Mouse (Mus musculus): Measurements from ENCODE around the gene Gabrr2. TPM values are rescaled to one million over a fixed set of nuclear protein-coding genes. Genes with fewer than 3 reads are reported as not detected.

Gene Gabrr2
- total RNA-seq, 2 experiments from 2014 or later: 0.32 to 0.72 TPM

- no peak for DNase-seq (ENCODE audit: low spot score in 2 of 2)
- no peak for TF ChIP-seq CTCF (conservative IDR thresholded peaks at IDR 0.05)
- peak overlapping the region; percentile 36; the same call in 1 of the 2 replicates for H3K27ac ChIP-seq
- H3K4me3 ChIP-seq: no peak overlapping the region
Observed at GRCm38 (mm10) chr4:33054426-33054825, 8.4 kb upstream of the Gabrr2 start.

- no peak overlapping the region for H3K4me3 ChIP-seq
- TF ChIP-seq CTCF (conservative IDR thresholded peaks at IDR 0.05): no peak
- H3K27ac ChIP-seq: no peak overlapping the region
- DNase-seq (ENCODE audit: low spot score in 2 of 2): no peak
Observed at GRCm38 (mm10) chr4:33056317-33056716, 6.5 kb upstream of the Gabrr2 start.

GRCm38 (mm10) chr4:33057890-33058687 lies 4.7 kb upstream of the Gabrr2 start:
- Histone ChIP-seq H3K4me3 (no peak overlapping the region), H3K27ac (peak overlapping the region; percentile 83)
- DNase-seq (ENCODE audit: low spot score in 2 of 2): peak; percentile 50 to 63
- TF ChIP-seq CTCF (conservative IDR thresholded peaks at IDR 0.05): no peak

- DNase-seq (ENCODE audit: low spot score in 2 of 2): no peak
- H3K4me3 ChIP-seq: no peak overlapping the region
- TF ChIP-seq CTCF (conservative IDR thresholded peaks at IDR 0.05): no peak
Observed at GRCm38 (mm10) chr4:33061158-33061557, 1.6 kb upstream of the Gabrr2 start.

GRCm38 (mm10) chr4:33064986-33065385 lies 2.2 kb downstream of the Gabrr2 start:
- H3K27ac ChIP-seq: no peak overlapping the region
- H3K4me3 ChIP-seq: no peak overlapping the region
- no peak for TF ChIP-seq CTCF (conservative IDR thresholded peaks at IDR 0.05)
- DNase-seq (ENCODE audit: low spot score in 2 of 2): no peak

More at GRCm38 (mm10) chr4:33061158-33061557, 1.6 kb upstream of the Gabrr2 start:
- no peak overlapping the region for H3K27ac ChIP-seq

GRCm38 (mm10) chr4:33066223-33066960 lies 3.6 kb downstream of the Gabrr2 start:
- no peak for DNase-seq (ENCODE audit: low spot score in 2 of 2)
- Histone ChIP-seq H3K27ac (no peak overlapping the region), H3K4me3 (no peak overlapping the region)
- no peak for TF ChIP-seq CTCF (conservative IDR thresholded peaks at IDR 0.05)

- Histone ChIP-seq H3K4me3 (no peak overlapping the region), H3K27ac (no peak overlapping the region)
- DNase-seq (ENCODE audit: low spot score in 2 of 2): no peak
- no peak for TF ChIP-seq CTCF (conservative IDR thresholded peaks at IDR 0.05)
Observed at GRCm38 (mm10) chr4:33067331-33067730, 4.5 kb downstream of the Gabrr2 start.

- no peak for TF ChIP-seq CTCF (conservative IDR thresholded peaks at IDR 0.05)
- Histone ChIP-seq H3K4me3 (no peak overlapping the region), H3K27ac (no peak overlapping the region)
- no peak for DNase-seq (ENCODE audit: low spot score in 2 of 2)
Observed at GRCm38 (mm10) chr4:33067826-33068225, 5.0 kb downstream of the Gabrr2 start.

GRCm38 (mm10) chr4:33068894-33069293 lies 6.1 kb downstream of the Gabrr2 start:
- Histone ChIP-seq H3K27ac (no peak overlapping the region), H3K4me3 (no peak overlapping the region)
- no peak for TF ChIP-seq CTCF (conservative IDR thresholded peaks at IDR 0.05)
- DNase-seq (ENCODE audit: low spot score in 2 of 2): peak; percentile 47 to 63

GRCm38 (mm10) chr4:33070326-33070725 lies 7.5 kb downstream of the Gabrr2 start:
- no peak for DNase-seq (ENCODE audit: low spot score in 2 of 2)
- no peak overlapping the region for H3K4me3 ChIP-seq
- no peak for TF ChIP-seq CTCF (conservative IDR thresholded peaks at IDR 0.05)

GRCm38 (mm10) chr4:33071337-33071736 lies 8.5 kb downstream of the Gabrr2 start:
- DNase-seq (ENCODE audit: low spot score in 2 of 2): no peak
- H3K4me3 ChIP-seq: no peak overlapping the region
- H3K27ac ChIP-seq: no peak overlapping the region
- no peak for TF ChIP-seq CTCF (conservative IDR thresholded peaks at IDR 0.05)

More at GRCm38 (mm10) chr4:33070326-33070725, 7.5 kb downstream of the Gabrr2 start:
- H3K27ac ChIP-seq: no peak overlapping the region

- TF ChIP-seq CTCF (conservative IDR thresholded peaks at IDR 0.05): no peak
- no peak overlapping the region for H3K4me3 ChIP-seq
- H3K27ac ChIP-seq: no peak overlapping the region
- no peak for DNase-seq (ENCODE audit: low spot score in 2 of 2)
Observed at GRCm38 (mm10) chr4:33072526-33073161, 9.8 kb downstream of the Gabrr2 start.

GRCm38 (mm10) chr4:33074406-33074805 lies 11.6 kb downstream of the Gabrr2 start:
- DNase-seq (ENCODE audit: low spot score in 2 of 2): no peak
- TF ChIP-seq CTCF (conservative IDR thresholded peaks at IDR 0.05): no peak
- H3K4me3 ChIP-seq: no peak overlapping the region
- no peak overlapping the region for H3K27ac ChIP-seq
